ENCODE assay signal across 10 mouse cellular contexts in genomic region chr10:115175591-115175991, GRCm38 (mm10). TPM values are rescaled to one million over a fixed set of nuclear protein-coding genes. Genes with fewer than 3 reads are reported as not detected.
DNase-seq lines count a peak whose midpoint lies in the region; ATAC-seq lines count a peak whose summit lies in the region.
"Had no signal": no experiment of that assay in that cellular context is flagged by ENCODE, and none has a peak within 500 bp of the region (broad histone marks: within the 10 kb centered on the region; RNA-seq: fewer than 3 reads in every experiment).

No protein-coding gene starts in this region.

- intact Hi-C loops in left cerebral cortex, postnatal 36 days (cut with DNase I), result no loop called here

- no peak for DNase-seq in kidney, adult 8-10 months
- peak; percentile 74 for DNase-seq in R1 (ENCODE audit: low read depth, low spot score)
- peak; percentile 69 to 74 for DNase-seq in cerebellum, postnatal 36 days
- DNase-seq in left cerebral cortex, postnatal 36 days (ENCODE audit: low spot score in 2 of 2), result peak; percentile 9 to 29
- no peak for DNase-seq in embryonic facial prominence, embryonic 10.5 days (ENCODE audit: low spot score)
- DNase-seq in gastrocnemius, adult 8-10 months (ENCODE audit: low spot score in 2 of 2), result no peak
- DNase-seq in thymus, postnatal 10 days (ENCODE audit: low spot score in 2 of 2), result no peak

- peak overlapping the region; percentile 24; the same call in 1 of the 2 replicates for H3K4me2 ChIP-seq in kidney, embryonic 16.5 days (replicated peaks; ENCODE audit: low read depth, low read length)
- H3K4me2 ChIP-seq: liver, embryonic 15.5 days had no signal

- no peaks in the 10 kb centered on the region for H3K4me1 ChIP-seq in kidney, embryonic 16.5 days (ENCODE audit: insufficient read depth, low read length)
- no peaks in the 10 kb centered on the region for H3K4me1 ChIP-seq in embryonic facial prominence, embryonic 10.5 days
- H3K4me1 ChIP-seq: liver, embryonic 15.5 days had no signal

- no peaks in the 10 kb centered on the region for H3K27me3 ChIP-seq in kidney, embryonic 16.5 days (ENCODE audit: insufficient read depth, low read length)
- no peaks in the 10 kb centered on the region for H3K27me3 ChIP-seq in embryonic facial prominence, embryonic 10.5 days (replicated peaks; ENCODE audit: low read depth, poor library complexity, severe bottlenecking)
- H3K27me3 ChIP-seq: liver, embryonic 15.5 days had no signal

- no peaks in the 10 kb centered on the region for H3K36me3 ChIP-seq in kidney, embryonic 16.5 days (ENCODE audit: insufficient read depth, low read length)
- no peaks in the 10 kb centered on the region for H3K36me3 ChIP-seq in embryonic facial prominence, embryonic 10.5 days (replicated peaks)
- H3K36me3 ChIP-seq: liver, embryonic 15.5 days had no signal

- no peaks in the 10 kb centered on the region for H3K9me3 ChIP-seq in kidney, embryonic 16.5 days (ENCODE audit: low read length)
- no peaks in the 10 kb centered on the region for H3K9me3 ChIP-seq in embryonic facial prominence, embryonic 10.5 days
- H3K9me3 ChIP-seq: liver, embryonic 15.5 days had no signal

- no peak overlapping the region for H3K4me3 ChIP-seq in kidney, embryonic 16.5 days (ENCODE audit: low read length)
- H3K4me3 ChIP-seq in embryonic facial prominence, embryonic 10.5 days, result no peak overlapping the region
- H3K4me3 ChIP-seq: erythroblast, embryonic 14.5 days; liver, embryonic 15.5 days had no signal

- no peak overlapping the region for H3K27ac ChIP-seq in kidney, embryonic 16.5 days (ENCODE audit: low read length)
- no peak overlapping the region for H3K27ac ChIP-seq in embryonic facial prominence, embryonic 10.5 days (replicated peaks)
- H3K27ac ChIP-seq: liver, embryonic 15.5 days had no signal

- H3K9ac ChIP-seq in kidney, embryonic 16.5 days (replicated peaks; ENCODE audit: low read length), result no peak overlapping the region
- H3K9ac ChIP-seq: liver, embryonic 15.5 days had no signal

- 32% methylated on average over 12 of the region's 12 CpGs for WGBS in kidney, embryonic 16.5 days
- WGBS in embryonic facial prominence, embryonic 10.5 days, result 53% methylated on average over 12 of the region's 12 CpGs

- no peak for ATAC-seq in kidney, embryonic 16.5 days (ENCODE audit: low FRiP score, low TSS enrichment)

RNA-seq across cellular contexts. Expression of gene Tph2, which starts 9.2 kb away (rescaled TPM):
- 0.06 TPM in 1 of 2 replicates, not detected in the other for polyA plus RNA-seq in kidney, embryonic 16.5 days (2015; fragmentation: Nextera tagmentation; extraction: Ambion mirVana)
- total RNA-seq in left cerebral cortex, postnatal 36 days (2021), result under 1 TPM; 0.54 to 0.84 TPM
- polyA plus RNA-seq in embryonic facial prominence, embryonic 10.5 days (2016; fragmentation: Nextera tagmentation; extraction: Ambion mirVana), result 0.16 TPM in 1 of 2 replicates, not detected in the other
- total RNA-seq in gastrocnemius, adult 8-10 months (2022), result under 1 TPM in 1 of 4 experiments, not detected in 3; 0.31 TPM
- polyA plus RNA-seq: erythroblast, embryonic 14.5 days; liver, embryonic 15.5 days had no signal

Comparison
In these comparisons a context has a peak if more than half of its experiments do, and no peak if none do; other contexts are left out.
1. DNase-seq: peak in R1 (single experiment), cerebellum, postnatal 36 days (2 of 2) and left cerebral cortex, postnatal 36 days (2 of 2); none in kidney, adult 8-10 months (0 of 2), embryonic facial prominence, embryonic 10.5 days (single experiment), gastrocnemius, adult 8-10 months (0 of 2) and thymus, postnatal 10 days (0 of 2).